8 mouse cellular contexts compared by ENCODE assay signal in genomic region chr8:122847829-122848561, GRCm38 (mm10). TPM values are rescaled to one million over a fixed set of nuclear protein-coding genes. Genes with fewer than 3 reads are reported as not detected.
DNase-seq lines count a peak whose midpoint lies in the region; ATAC-seq and TF ChIP-seq lines count a peak whose summit lies in the region.

Gene Cdh15, plus strand, starts transcription at chr8:122847966.

- H3K27me3 ChIP-seq in heart, embryonic 14.5 days (ENCODE audit: control insufficient read depth, insufficient read depth, low read length) = peaks cover 18% of the 10 kb centered on the region
- peaks cover 17% of the 10 kb centered on the region for H3K27me3 ChIP-seq in limb, embryonic 10.5 days (ENCODE audit: low read depth, poor library complexity, severe bottlenecking)
- peaks cover 31% of the 10 kb centered on the region for H3K27me3 ChIP-seq in midbrain, embryonic 10.5 days (ENCODE audit: low read depth, poor library complexity, severe bottlenecking)

- H3K36me3 ChIP-seq in ES-E14 (ENCODE audit: control insufficient read depth, insufficient read depth, low read length, poor library complexity, severe bottlenecking) = no peaks in the 10 kb centered on the region
- no peaks in the 10 kb centered on the region for H3K36me3 ChIP-seq in heart, embryonic 14.5 days (ENCODE audit: control insufficient read depth, insufficient read depth, low read length)
- no peaks in the 10 kb centered on the region for H3K36me3 ChIP-seq in limb, embryonic 10.5 days
- H3K36me3 ChIP-seq in midbrain, embryonic 10.5 days = no peaks in the 10 kb centered on the region

- 11% methylated on average over 17 of the region's 18 CpGs for WGBS in heart, embryonic 14.5 days
- WGBS in limb, embryonic 10.5 days = 19% methylated on average over 18 of the region's 18 CpGs
- WGBS in midbrain, embryonic 10.5 days = 15% methylated on average over 17 of the region's 18 CpGs

- peak within 1 kb of the TSS; percentile 53 for H3K4me2 ChIP-seq in heart, embryonic 14.5 days (ENCODE audit: low read length)

- no peak within 1 kb of the TSS for H3K9ac ChIP-seq in ES-E14 (ENCODE audit: insufficient read depth, low read depth, low read length, poor library complexity, severe bottlenecking)
- H3K9ac ChIP-seq in heart, embryonic 14.5 days (ENCODE audit: low read length) = peak within 1 kb of the TSS; percentile 16; the same call in 1 of the 2 replicates

- in situ Hi-C loops in ES-E14 (cut with MboI; ENCODE audit: low sequenced_read_pairs in 2 of 2, unreplicated experiment in 2 of 2) = no loop called here

- H3K9me3 ChIP-seq in ES-E14 (ENCODE audit: control insufficient read depth, insufficient read depth, low read depth, low read length) = no peaks in the 10 kb centered on the region
- H3K9me3 ChIP-seq in heart, embryonic 14.5 days (ENCODE audit: control insufficient read depth, low read length) = no peaks in the 10 kb centered on the region
- no peaks in the 10 kb centered on the region for H3K9me3 ChIP-seq in limb, embryonic 10.5 days (replicated peaks)
- no peaks in the 10 kb centered on the region for H3K9me3 ChIP-seq in midbrain, embryonic 10.5 days (replicated peaks)

- peak within 1 kb of the TSS; percentile 46 to 51; a peak in 3 of 4 replicates for H3K4me3 ChIP-seq in ES-E14 (ENCODE audit: insufficient read depth in 1 of 2, low read depth in 1 of 2, low read length in 2 of 2, poor library complexity in 1 of 2, severe bottlenecking in 1 of 2)
- H3K4me3 ChIP-seq in heart, embryonic 14.5 days (ENCODE audit: control insufficient read depth in 1 of 2, insufficient read depth in 1 of 2, low read depth in 1 of 2, low read length in 2 of 2) = peak within 1 kb of the TSS in 1 of 2 experiments; percentile 17; a peak in 1 of 4 replicates
- H3K4me3 ChIP-seq in limb, embryonic 10.5 days = peak within 1 kb of the TSS; percentile 32
- H3K4me3 ChIP-seq in midbrain, embryonic 10.5 days = peak within 1 kb of the TSS; percentile 24; the same call in 1 of the 2 replicates

- 0 out of 4 replicates have a peak, but pooled peaks cover 0 to 2% of the 10 kb centered on the region in 2 experiments for H3K4me1 ChIP-seq in ES-E14 (ENCODE audit: control insufficient read depth in 2 of 2, insufficient read depth in 2 of 2, low read length in 2 of 2, poor library complexity in 1 of 2)
- peaks cover 10 to 15% of the 10 kb centered on the region in 2 experiments; a peak in 3 of 4 replicates for H3K4me1 ChIP-seq in heart, embryonic 14.5 days (ENCODE audit: control insufficient read depth in 2 of 2, insufficient read depth in 2 of 2, low read length in 2 of 2)
- H3K4me1 ChIP-seq in limb, embryonic 10.5 days = peaks cover 49% of the 10 kb centered on the region
- H3K4me1 ChIP-seq in midbrain, embryonic 10.5 days = peaks cover 38% of the 10 kb centered on the region

- ATAC-seq in heart, embryonic 14.5 days (ENCODE audit: insufficient number of reproducible peaks, insufficient read depth, low FRiP score, low read depth) = peak; percentile 74

- DNase-seq in adrenal gland, adult (ENCODE audit: inconsistent age in 2 of 2, low spot score in 1 of 2) = peak; percentile 35 to 73
- DNase-seq in adrenal gland, adult 18-20 months (ENCODE audit: low spot score in 2 of 2) = no peak
- peak; percentile 59 for DNase-seq in ES-E14 (ENCODE audit: low read depth, low spot score)
- peak; percentile 73 for DNase-seq in embryo, embryonic 10 days (ENCODE audit: low spot score)
- peak; percentile 75 for DNase-seq in limb, embryonic 10.5 days (ENCODE audit: low spot score)
- DNase-seq in midbrain, embryonic 10.5 days (ENCODE audit: low spot score) = peak; percentile 62
- DNase-seq in thymus, postnatal 4 days = peak; percentile 76

- H3K27ac ChIP-seq in ES-E14 (ENCODE audit: insufficient read depth, low read depth, low read length, poor library complexity, severe bottlenecking) = no peak within 1 kb of the TSS
- H3K27ac ChIP-seq in heart, embryonic 14.5 days (replicated peaks in 1 of 2; ENCODE audit: control insufficient read depth in 1 of 2, insufficient read depth in 1 of 2, low read depth in 2 of 2, low read length in 2 of 2) = no peak within 1 kb of the TSS
- peak within 1 kb of the TSS; percentile 58; the same call in 1 of the 2 replicates for H3K27ac ChIP-seq in limb, embryonic 10.5 days
- no peak within 1 kb of the TSS for H3K27ac ChIP-seq in midbrain, embryonic 10.5 days (replicated peaks)

TF ChIP-seq in ES-E14, 5 proteins besides CTCF, POLR2A, EP300 and RAD21:
- TF ChIP-seq ZC3H11A (IDR thresholded peaks at IDR 0.05; ENCODE audit: borderline replicate concordance, low read depth, low read length) = no peak
- TF ChIP-seq MAFK (IDR thresholded peaks at IDR 0.05; ENCODE audit: insufficient read depth, low read depth, low read length) = no peak
- no peak for TF ChIP-seq ZNF384 (IDR thresholded peaks at IDR 0.05; ENCODE audit: low read depth, low read length)
- no peak for TF ChIP-seq CHD2 (IDR thresholded peaks at IDR 0.05; ENCODE audit: low read depth, low read length)

RNA-seq across cellular contexts. Expression of gene Cdh15, which starts in this region (rescaled TPM):
- total RNA-seq in adrenal gland, adult 18-20 months (2021) = under 1 TPM; 0.22 to 0.99 TPM
- total RNA-seq in ES-E14 (2012; rRNA removed) = 0.76 and 1.1 TPM in 2 replicates
- polyA plus RNA-seq in heart, embryonic 14.5 days (2014; fragmentation: Nextera tagmentation; extraction: Ambion mirVana) = 0.05 and 0.19 TPM in 2 replicates
- polyA plus RNA-seq in limb, embryonic 10.5 days (2016; fragmentation: Nextera tagmentation; extraction: Ambion mirVana) = 1.8 and 6.3 TPM in 2 replicates
- 0.51 and 0.54 TPM in 2 replicates for polyA plus RNA-seq in midbrain, embryonic 10.5 days (2016; fragmentation: Nextera tagmentation; extraction: Ambion mirVana)

Comparison
In these comparisons a context has a peak if more than half of its experiments do, and no peak if none do; other contexts are left out.
1. DNase-seq: peak in adrenal gland, adult (2 of 2), ES-E14 (single experiment), embryo, embryonic 10 days (single experiment), limb, embryonic 10.5 days (single experiment) and thymus, postnatal 4 days (single experiment); none in adrenal gland, adult 18-20 months (0 of 2).
2. Peak in ATAC-seq, H3K9ac ChIP-seq and H3K4me2 ChIP-seq in heart, embryonic 14.5 days; RNA of the gene not detected or under 1 TPM.
3. Peak in DNase-seq and H3K4me3 ChIP-seq in midbrain, embryonic 10.5 days; RNA of the gene not detected or under 1 TPM.